Mouse (Mus musculus) activated CD4-positive, CD25-positive, alpha-beta regulatory T cell, adult 9 weeks (primary cell): ENCODE measurements around the gene Vmn1r32. TPM values are rescaled to one million over a fixed set of nuclear protein-coding genes. Genes with fewer than 3 reads are reported as not detected.

ENCODE experiments used
- polyA plus RNA-seq: library from polyadenylated mRNA; unstranded; fragments of 100-300 nt; shearing (Covaris generic); gene quantifications from one replicate; pipeline ENCODE4 v1.2.1, GENCODE M21; 2017

The Vmn1r32 gene
- not detected for polyA plus RNA-seq

DNA sequence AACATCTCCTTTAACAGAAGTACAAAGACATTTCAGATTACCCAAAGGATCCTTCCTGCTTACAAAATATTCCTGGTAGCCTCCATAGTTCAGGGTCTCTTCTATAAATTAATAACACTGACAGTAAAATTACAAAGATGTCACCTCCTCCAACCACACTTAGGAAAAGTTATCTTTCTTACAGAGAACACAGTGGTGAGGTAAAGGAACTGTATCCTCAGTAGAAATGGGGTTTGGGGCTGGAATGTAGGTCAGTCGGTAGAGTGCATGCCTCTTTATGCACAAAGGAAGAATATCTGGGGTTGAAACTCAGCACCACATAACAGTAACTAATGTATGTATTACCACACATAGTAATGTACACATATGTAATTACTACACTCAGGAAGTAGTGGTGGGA lies at the start of gene Vmn1r32:
Gene Vmn1r32, minus strand, starts transcription at position 101 of the 400 bp plus-strand sequence.

DNA sequence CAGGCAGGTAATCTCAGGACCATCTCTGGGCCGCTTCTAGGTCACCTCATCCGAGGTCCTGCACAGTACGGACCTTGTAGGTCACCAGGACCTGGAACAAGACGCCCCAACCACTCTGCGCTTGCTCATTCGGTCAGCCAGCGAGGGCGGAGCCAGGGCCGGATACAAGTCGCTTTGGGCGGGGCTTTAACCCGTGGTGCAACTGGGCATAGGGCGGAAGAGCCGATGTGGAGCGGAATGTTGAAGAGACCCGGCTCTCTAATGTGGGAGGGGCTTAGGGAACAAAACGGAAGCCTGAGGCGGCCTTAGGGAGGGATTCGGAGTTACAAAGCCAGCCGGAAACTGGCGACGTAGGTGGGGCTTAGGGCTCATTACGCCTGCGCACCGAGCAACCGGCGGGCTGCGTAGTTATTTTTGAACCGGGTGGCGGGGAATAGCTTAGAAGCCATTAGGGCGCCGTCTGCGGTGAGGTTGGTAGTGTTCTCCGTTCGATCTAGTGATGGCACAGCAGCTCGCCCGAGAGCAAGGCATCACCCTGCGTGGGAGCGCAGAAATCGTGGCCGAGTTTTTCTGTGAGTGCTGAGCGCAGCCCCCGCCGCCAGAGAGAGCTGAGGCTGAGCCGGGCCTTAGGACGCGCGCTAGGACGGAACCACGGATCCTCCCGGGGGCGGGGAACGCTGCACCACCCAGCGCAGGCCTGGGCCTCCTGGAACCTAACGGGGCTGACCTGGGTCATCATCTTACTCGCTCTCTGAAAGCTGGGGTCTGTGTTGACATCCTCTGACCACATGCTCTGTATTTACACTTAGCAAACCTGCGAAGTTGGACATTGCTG lies 24.7 kb downstream of the Vmn1r32 start, which contains the start of gene Mad2l1:
Gene Mad2l1, plus strand, starts transcription at position 363 of the 835 bp plus-strand sequence.

Other genes with a start within 250 kb of the Vmn1r32 start
- 24.8 TPM for gene Mad2l1, start 24.7 kb downstream of the Vmn1r32 start, polyA plus RNA-seq
- not detected for gene Vmn1r33, start 58.2 kb upstream of the Vmn1r32 start, polyA plus RNA-seq
- not detected for gene Vmn1r34, start 83.8 kb upstream of the Vmn1r32 start, polyA plus RNA-seq
- gene Vmn1r35, start 125.8 kb upstream of the Vmn1r32 start, polyA plus RNA-seq: not detected
- not detected for gene Vmn1r36, start 159.1 kb upstream of the Vmn1r32 start, polyA plus RNA-seq
- gene Vmn1r37, start 169.3 kb upstream of the Vmn1r32 start, polyA plus RNA-seq: not detected
- gene Vmn1r38, start 222.5 kb upstream of the Vmn1r32 start, polyA plus RNA-seq: 0.07 TPM